Mouse (Mus musculus) hindlimb bud, embryonic 11.5 days (tissue): Measurements from ENCODE around the gene Gm7879.
A peak's percentile ranks its signal among the peaks of the same experiment; 100 is the strongest.
"Not testable (repeated sequence)": the region's sequence is repeated elsewhere in the genome, so short reads cannot be mapped to it uniquely, and the experiment has no call there.

ENCODE experiments used
- DNase-seq: peaks from one replicate; pipeline ENCODE4 v3.0.0-alpha.2; 2012; ENCODE audit warnings: low read depth, low spot score; ENCODE audit errors: extremely low spot score

Gm7879 gene

DNA sequence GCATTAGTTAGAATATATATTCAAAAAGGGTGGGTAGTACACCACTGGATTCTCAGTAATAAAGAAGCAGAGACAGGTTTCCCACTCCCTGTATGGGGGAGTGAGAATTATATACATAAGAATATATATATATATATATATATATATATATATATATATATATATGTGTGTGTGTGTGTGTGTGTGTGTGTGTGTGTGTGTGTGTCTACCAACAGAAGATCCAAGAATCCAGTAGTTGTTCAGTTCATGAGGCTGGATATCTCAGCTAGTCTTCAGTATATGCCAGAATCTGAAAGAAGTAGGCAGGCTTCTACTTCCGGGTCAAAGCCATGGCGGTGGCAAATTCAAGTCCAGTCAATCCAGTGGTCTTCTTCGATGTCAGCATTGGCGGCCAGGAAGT is at the start of gene Gm7879:
Gm7879 (plus strand) TSS at position 301 of the 400 bp plus-strand sequence.
- not testable (repeated sequence) for DNase-seq

- no peak for DNase-seq
Measured at GRCm38 (mm10) chr5:43863642-43864041, 49.3 kb upstream of the Gm7879 start.

GRCm38 (mm10) chr5:43865316-43865715 is 47.6 kb upstream of the Gm7879 start:
- no peak for DNase-seq

DNA sequence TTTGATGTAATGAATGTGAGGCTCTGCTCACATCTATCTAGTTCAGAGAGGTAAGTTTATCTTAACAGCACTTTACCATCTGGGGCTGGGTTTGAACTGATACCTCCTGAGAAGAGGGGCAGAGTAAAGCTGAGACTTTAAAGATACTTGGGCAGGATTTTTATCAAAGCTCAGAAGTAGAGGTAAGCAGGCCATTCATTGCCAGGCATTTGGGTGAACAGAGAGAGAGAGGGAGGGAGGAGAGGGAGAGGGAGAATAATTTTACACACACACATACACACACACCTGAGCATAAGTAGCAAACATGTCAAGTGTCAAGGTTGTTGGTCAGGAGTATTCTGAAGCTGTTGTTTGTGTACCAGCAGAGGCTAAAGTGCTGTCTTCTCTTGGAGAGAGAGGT is 44.7 kb upstream of the Gm7879 start, which contains the start of gene Cd38:
Cd38 (plus strand) TSS at position 301 of the 400 bp plus-strand sequence.
- no peak for DNase-seq

GRCm38 (mm10) chr5:43868711-43869600 is 44.0 kb upstream of the Gm7879 start:
- no peak for DNase-seq

- no peak for DNase-seq
Measured at GRCm38 (mm10) chr5:43871845-43872244, 41.1 kb upstream of the Gm7879 start.

DNA sequence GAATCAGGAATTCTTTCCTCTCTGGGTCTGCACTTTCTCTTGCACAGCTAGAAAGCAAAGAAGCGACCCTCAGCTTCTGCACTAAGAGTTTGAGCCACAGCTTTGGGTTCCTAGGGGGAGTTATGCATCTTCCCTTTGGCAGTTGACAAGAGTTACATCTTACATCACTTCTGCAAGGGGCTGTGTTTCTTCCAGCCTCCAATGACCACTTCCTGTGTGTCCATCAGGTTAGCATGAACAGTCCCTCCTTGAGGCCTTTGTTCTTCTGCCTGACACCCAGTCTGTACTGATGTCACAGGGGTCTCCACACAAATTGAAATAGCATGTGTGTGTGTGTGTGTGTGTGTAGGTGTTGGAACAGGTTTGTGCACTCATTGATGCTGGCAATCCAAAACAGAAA is 40.3 kb upstream of the Gm7879 start:
- DNase-seq = no peak

GRCm38 (mm10) chr5:43882034-43882433 is 30.9 kb upstream of the Gm7879 start:
- DNase-seq = no peak

DNA sequence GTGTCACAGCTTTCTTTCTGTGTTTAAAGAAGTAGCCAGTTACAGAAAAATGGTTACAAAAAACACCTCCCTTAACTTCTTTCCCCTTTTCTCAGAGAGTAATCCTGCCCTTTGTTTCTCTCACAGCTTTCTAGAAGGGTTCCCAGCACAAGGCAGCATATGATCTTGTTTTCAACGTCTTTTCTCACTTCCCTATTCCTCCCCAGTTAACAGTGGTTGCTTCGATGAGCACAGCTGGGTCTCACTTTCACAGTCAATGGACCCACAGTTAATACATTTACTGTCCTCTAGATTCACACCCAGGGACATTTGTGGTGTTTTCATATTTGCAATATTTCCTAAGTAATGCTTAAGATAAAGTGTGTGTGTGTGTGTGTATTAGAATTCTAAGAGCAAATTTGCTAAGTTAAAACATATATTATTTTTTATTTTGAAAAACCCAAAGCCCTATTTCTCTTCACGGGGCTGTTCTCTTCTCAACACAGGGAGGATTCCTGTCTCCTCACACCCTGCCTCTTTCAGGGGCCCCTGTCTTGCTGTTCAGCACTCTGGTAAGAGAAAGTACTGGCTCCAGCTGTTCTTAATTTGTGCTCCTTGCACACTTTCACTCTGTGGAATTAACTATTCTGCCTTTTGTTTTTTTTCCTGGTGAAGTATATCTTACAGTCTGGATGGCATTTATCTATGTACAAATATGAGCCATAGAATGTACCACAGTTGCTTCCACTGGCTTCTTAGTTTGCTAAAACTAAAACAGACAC is 27.7 kb upstream of the Gm7879 start:
- peak; percentile 22 for DNase-seq

GRCm38 (mm10) chr5:43892386-43892785 is 20.6 kb upstream of the Gm7879 start:
- DNase-seq = peak; percentile 33

DNA sequence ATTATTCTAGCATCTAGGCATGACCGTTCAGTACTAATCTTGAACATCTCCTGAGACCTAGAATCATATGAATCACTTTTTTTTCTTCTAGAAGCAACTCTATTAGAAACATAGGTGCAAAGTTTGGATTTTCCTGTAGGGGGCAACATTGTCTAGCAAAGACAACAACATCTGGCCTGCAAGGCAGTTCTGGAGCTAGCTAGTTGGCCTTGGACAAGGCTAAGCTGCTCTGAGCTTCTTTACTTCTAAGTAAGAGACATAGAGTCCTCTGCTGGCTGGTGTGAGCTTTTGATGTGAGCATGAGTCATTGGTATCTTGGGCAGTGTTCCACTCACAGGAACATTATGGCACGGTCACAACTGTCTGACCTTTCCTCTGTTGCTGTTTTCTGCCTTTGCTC is 18.8 kb upstream of the Gm7879 start:
- DNase-seq = peak; percentile 57

DNA sequence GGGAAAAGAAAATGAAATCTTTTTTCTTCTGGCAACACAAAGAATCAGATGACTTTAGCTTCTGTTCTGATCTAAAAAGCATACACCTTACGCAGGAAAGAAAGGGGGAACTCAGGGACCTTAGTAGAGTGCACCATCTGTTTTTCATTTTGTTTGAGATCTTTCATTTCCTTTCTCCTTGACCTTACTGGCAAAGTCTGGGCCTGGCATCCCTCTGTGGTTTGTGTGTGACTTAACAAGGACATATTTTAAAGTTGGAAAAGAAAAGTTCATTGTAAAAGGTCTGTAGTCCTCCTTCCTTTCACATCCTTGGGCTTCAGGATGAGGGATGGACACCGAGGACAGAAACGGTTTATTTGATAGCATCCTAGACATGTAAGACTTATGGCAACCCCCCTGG is 17.0 kb upstream of the Gm7879 start:
- DNase-seq = peak; percentile 89

DNA sequence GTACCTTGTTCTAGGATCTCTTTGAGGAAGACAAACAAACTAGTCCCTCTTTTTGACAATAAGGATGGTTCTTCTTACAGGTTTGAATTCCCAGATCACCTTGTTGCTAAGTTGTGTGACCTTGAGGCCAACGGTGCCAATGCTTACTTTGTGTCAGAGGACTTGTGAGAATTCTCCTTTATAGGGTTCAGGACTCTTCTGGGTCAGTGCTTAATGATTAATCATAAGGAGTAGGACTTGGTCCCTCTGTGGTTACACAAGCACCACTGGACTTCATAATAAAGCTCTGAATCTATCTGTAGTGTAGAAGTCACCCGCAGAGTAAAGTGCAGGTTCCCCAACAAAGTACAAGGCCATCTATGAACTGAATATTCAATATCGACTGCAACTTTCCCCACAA is 8.3 kb upstream of the Gm7879 start:
- DNase-seq = no peak

DNA sequence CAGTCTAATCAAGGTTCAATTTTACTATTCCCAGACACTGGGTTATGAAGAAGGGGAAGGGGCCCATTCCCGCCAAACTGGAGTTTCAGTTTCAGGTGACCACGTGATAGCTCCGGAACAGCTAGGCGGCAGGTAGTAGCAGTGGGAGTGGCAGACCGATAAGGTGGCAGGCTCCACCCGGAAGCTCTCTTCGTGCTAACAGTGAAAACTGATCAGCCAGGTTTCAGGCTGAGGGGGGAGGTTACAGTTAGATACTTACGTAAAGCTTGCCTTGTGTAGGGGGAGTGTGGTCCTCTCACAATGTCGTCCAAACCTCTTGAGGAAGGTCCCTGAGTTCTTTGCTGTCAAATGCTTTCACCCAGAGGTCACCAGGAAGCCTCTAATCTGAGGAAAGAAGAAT is 3.7 kb upstream of the Gm7879 start:
- DNase-seq = no peak

GRCm38 (mm10) chr5:43910006-43910405 is 2.9 kb upstream of the Gm7879 start:
- DNase-seq = no peak

- no peak for DNase-seq
Measured at GRCm38 (mm10) chr5:43915261-43915886, 2.4 kb downstream of the Gm7879 start.

DNA sequence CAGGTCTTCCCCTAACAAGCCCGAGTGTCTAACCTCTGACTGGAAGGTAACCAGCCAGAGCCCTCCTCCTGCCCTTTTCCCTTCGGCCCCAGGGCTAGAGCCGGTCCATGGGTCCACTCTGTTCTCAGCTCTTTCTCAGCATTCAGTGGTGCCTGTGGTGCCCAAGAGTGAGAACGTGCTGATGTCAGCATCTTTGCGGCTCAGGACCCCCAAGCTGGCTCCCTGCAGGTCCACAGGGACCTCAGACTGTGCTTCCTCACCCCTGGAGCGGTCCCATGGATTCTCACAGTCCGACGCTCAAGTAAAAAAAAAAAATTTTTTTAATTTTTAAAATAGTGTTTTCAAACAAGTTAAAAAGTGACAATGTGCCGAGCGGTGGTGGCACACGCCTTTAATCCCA is 8.9 kb downstream of the Gm7879 start:
- DNase-seq = no peak

- DNase-seq = peak; percentile 16
Measured at GRCm38 (mm10) chr5:43923933-43924332, 11.0 kb downstream of the Gm7879 start.

GRCm38 (mm10) chr5:43927729-43928128 is 14.8 kb downstream of the Gm7879 start:
- no peak for DNase-seq

DNA sequence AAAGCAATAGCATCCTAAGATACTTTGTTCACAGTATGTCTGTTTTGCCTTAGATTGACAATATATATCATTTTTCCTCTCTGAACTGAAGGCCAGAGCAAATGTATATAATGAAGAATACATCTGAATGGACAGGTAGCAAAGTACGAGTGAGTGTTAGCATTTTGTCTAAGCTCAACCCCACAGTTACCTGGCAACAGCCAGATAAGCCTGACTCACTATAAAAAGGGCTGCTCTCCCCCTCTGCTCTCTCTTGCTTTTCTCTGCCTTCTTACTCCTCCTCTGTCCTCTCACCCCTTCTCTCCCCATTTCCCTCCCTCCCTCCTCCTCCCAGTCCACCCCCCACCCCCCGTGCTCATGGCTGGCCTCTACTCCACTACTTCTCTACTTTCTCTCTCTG is 20.3 kb downstream of the Gm7879 start:
- no peak for DNase-seq

DNA sequence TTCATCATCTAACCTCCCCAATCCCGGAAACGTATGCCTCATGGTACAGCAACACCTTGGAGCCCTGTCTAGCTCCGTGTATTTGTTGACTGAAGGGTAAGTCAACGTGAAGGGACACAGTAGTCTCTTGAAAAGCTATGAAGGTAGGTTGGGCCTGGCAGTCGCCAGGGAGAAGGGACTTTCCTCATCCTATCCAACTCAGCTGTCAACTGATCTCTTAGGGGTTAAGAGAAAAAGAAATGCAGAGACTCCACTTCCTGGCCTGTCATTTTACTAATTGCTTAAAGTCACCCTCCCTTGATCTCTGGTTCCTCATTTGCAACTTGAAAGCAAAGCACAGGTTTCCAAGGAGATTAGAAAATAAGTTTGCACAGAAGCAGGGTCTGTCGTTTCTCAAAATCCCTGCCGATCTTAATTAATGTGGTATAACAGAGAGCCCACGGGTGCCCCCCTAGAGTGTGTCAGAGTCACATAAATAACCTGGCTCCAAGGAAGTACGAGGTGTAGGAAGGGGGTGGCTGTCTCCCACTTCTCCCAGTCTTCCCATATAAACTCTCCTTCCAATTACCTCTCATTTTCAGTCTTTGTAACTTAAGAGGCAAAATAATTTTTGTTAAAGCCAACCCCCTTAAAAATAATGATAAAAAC is 34.5 kb downstream of the Gm7879 start:
- DNase-seq = no peak
